Mouse (Mus musculus) left cerebral cortex, adult 9 months (tissue): ENCODE results near the gene Eps15.

Experiments
- DNase-seq, 2 experiments: peaks; one replicate each; pipeline ENCODE4 v3.0.0; 2022; ENCODE audit warnings: low spot score in 2 of 2

The Eps15 gene

DNA sequence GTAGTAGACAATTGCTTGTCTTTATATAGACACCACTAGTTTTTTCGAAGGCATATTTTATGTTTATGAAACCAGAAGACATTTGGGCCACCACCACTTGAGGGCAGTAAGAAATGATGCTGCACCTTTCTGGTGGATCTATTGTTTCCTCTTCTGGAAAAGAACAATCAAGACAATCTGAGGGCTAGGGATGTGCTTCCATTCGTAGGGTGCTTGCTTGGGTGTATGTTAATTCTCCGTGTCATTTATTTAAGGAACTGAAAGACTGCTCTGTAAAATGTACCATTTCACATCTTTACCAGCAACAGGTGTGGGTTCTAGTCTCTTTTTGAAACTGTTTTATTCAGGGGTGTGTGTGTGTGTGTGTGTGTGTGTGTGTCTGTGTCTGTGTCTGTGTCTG, 11.2 kb upstream of the Eps15 start:
- DNase-seq = no peak

DNA sequence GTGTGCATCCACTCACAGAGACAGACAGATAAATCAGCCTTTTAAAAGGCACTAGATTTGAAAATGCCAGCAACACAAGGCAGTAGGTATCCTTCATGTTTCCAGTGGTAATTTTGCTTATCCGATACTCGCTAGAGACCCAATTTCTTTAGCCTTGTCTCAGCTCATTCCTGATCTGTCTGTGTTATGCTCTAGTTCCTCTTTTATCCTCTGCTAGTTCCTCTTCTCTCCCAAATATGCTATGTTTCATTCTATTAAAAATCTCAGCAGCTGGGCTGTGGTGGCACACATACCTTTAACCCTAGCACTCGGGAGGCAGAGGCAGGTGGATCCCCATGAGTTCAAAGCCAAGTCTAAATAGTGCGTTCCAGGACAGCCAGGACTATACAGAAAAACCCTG, 8.3 kb upstream of the Eps15 start:
- DNase-seq = no peak

DNA sequence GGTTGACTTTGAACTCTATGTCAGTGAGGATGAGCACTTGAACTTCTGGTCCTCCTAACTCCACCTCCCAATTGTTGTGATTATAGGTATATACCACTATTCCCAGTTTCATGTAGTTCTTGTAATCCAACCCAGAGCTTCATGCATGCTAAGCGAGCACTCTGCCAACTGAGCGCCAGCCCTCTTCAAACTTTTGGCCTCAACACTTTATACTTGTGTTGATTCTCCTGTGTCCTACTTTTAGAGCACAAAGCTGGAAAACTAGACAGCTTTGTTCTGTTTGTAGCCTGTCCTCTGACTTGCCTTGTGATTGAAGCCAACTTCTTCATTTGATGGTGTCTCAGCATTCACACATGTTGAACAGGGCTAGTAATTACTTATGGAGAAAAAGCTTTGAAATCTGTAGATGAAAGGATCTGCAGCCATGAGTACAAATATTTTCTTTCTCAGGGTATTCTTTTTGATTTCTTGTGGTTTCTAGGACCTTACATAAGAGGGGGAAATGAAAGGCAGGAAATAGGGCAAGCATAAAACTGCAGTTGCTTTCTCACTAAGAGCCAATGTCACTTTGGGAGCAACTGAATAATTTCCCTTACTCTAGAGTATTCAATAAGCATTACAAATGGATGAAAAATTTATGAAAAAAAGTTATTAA, 6.4 kb upstream of the Eps15 start:
- DNase-seq = no peak

DNA sequence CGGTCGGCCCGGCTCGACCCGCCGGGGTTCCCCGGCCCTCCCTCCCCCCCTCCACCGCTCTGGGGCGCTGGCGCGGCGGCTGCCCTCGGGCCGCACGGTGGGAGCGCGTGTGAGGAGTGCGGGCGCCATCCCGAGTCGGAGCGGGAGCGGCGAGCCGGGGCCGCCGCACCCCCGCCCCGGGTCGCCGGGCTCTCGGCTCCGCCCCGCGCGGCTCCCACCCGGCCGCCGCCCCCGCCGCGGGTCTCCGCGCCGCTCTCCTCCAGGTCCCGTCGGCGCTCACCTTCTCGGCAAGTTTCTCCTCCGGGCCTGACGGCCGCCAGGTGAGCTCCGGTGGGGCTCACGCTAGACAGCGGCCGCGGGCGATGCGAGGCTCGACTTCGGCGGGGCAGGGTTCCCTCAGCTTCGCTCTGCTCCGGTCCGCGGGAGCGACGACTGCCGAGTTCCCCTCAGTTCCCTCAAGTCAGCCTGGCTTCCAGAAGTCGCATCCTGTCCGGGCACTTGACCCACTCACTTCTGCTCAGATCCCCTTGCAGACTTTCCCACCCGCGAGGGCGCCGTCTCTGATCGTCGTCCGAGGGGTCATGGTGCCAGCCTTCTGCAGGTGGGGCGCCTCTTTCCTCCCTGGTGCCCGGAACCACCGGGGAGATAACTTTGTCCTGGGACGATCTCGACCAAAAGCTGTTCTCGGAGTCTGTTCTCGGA, 542 bp downstream of the Eps15 start:
- no peak for DNase-seq

DNA sequence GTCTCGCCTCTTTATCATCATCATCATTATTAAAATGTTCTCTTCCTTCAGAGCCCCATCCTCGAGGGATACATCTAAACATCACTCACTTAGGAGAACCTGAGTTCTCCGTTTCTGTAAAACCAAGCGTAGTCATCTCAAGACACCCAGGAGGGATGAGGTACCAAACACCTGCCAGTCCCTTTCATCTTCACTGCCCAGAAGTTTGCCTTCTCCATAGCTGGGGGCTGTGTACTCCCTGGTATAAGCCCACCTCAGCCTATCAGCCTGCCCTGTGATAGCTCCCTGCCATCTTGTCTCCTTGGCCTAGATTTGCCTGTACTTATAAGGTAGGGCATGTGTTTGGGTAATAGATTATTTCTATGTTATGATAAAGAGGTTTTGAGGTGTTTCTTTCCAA, 1.1 kb downstream of the Eps15 start:
- no peak for DNase-seq

DNA sequence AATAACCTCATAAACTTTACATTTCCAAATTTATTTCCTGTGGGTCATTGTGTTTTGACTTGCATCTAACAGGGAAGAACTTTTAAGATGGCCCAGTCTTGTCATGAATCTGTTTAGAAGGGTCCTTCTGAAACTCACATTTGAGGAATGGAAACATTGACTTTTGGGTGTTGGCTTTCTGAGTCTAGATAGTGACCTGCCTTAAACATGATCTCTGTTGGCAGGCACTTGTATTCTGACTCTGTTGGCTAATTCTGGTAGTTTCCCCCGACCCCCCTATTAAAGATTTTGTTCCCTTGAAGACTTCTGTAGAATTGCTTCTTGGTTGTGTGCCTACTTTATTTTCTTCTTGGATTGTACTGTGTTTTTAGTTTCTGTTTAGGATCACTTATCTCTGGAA, 1.9 kb downstream of the Eps15 start:
- DNase-seq = no peak

DNA sequence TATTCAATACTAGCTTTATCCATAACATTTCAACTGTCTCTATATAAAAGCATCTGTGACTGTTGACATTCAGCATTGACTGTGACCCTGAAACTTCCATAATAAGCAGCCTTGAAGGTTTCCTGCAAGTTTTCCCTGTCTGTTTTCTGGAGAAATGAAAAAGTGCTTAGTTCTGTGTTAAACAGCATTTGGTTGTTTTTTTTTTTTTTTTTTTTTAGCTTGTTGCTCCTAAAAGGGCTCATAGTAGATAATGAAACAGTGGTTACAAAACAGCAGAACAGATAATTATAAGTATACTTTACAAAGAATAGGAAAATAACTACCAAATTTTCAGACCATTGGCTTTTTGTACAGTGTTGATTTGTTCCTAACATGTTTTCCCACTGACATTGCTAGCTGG, 14.6 kb downstream of the Eps15 start:
- no peak for DNase-seq

DNA sequence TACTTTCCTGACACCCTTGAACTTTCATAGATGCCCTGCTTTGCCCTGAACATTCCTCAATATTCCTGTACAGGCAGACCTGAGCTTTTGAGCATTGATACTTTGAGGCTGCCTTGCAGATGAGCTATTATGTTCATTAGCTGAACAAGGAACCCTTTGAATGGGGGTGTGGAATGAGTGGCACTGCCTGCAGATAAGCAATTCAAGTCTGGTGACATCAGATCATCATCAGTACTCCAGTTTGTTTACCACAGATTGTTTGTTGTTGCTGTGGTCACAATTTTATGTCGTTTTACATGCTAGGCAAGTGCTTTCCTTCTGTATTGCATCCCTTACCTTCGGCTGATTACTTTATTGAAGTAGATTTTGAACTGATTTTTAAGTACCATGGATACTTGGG, 16.4 kb downstream of the Eps15 start:
- no peak for DNase-seq

DNA sequence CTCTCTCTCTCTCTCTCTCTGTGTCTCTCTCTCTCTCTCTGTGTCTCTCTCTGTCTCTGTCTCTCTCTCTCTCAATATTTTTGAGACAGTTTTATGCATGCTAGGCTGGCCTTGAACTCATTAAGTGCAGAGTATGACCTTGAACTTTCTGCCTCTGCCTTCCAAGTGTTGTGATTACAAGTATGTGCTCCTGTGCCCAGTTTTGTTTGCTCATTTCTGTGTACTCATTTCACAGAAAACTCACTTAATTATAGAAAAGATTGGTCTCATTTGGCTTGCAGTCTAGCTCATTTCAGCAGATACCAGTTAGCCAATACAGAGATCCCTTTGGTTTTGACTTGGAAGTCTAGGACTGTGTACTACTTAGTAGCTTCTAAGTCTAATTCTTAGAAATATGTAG, 19.1 kb downstream of the Eps15 start:
- DNase-seq = no peak

DNA sequence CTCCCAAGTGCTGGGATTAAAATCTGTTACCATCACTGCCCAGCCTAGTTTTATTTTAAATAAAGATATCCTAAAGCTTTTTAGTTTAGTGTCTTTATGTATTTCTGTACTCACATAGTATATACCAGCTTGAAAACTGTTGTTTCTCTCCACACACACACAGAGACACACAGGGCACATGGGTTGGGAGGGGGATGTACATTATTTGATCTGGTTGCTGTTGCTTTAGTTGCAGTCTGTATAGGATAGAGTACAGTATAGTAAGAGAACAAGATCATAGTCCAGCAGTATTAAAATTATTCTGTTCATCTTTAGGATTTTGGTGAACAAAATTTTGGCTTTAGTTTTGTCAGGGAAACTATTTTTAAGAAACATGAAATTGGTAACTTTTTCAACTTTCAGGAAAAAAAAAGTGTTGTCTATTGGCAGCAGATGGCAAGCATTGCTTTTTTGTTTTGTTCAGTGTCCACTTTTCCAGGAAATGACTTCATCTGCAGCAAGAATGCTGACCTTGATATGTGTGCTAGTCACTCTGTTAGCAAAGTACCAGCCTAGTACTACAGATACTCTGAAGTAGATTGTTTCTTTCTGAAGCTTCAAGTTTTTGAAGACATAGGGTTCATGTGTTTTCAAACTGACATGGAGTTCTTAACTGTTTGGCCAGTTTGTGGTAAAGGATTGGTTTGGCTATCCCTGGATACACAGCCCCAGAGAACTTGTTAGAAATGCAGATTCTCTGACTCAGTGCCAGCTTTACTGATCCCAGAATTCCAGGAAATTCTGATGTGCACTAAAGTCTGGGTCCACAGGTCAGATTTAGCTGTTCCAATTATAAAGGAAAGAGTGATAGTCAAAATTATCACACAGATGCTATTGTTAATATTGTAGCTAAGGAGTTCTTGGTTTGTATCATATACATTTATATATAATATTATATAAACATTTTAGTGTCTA, 37.1 kb downstream of the Eps15 start:
- no peak for DNase-seq

DNA sequence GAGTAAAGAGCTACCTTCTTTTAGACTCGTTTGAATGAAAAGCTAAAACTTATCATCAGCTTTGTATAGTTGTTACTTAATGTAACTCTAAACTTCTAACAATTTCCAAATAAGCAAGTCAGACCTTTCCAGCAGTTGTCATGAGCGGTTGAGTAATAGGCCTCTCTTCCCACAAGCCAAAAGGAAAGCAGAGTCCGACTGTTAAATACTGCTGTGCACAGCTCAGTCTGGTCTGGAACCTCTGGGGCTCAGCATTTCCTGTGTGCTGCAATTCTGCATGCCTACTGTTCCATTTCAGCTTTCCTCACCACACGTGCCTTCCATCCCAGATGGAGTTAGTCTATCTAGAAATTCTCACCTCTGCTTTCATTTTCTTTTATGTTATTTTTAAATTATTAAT, 56.7 kb downstream of the Eps15 start:
- no peak for DNase-seq

DNA sequence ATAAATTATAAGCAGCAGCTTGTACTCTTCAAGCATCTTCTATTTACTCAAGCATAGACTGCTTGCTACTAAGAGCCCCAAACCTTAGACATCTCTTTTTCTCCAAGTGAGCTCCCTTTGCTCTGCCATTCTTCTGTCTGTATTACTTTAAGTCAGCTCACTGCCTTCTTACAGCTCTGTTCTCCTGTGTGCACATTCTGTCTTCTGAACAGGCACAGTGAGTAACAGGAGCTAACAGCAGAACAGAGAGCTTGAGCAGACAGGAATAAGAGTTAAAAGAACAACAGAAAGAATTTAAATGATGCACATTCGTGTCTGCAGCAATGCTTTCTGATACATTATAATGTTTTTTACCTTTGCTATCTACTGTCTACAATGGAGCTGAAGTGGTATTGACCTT, 61.2 kb downstream of the Eps15 start:
- DNase-seq = no peak

DNA sequence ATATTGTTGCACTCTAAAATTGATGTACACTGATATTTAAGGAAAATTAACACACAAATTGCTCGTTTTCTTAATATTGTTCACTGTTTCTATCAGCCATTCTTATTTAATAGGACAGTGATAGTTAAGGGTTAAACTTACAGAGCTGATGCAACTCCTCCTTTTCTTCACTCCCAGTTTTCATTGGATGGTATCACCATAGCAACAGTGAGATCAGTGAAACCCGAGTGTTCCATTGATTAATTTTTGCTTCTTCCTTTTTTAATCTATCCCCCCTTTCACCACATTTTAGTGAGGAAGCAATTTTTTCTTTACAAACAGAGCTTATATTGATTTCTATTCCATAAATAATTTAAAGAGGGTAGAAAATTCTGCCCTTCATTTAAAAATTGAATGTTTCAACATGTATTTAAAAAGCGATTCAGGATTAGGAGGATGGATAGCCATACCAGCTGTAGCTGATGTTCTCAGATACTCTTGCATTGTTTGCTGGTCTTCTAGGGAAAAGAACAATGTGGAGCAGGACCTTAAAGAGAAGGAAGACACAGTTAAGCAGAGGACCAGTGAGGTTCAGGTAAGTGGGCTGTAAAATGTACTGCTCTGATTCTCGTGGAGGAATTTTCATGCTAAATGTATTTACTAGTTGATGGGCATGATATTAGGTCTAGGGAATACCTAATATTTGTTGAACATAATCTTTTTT, 62.9 kb downstream of the Eps15 start:
- DNase-seq = peak; percentile 55 to 66

DNA sequence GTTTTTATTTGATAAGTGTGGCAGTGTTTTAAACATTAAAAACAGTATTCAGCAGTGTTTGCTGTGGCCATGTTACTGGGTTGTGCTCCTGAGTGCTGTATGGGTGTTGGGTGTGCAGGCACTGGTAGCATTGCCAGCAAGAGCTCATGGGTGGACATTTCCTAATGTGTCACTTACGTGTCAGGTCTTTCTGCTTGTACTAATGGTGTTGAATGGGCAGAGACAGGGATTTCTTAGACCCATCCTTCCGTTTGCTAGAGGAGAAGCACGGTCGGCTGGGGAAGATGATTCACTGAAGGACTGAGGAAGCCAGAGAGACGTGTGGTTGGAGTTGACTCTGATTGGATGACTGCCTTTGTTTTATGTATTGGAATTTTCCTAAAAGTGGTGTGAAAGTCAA, 63.8 kb downstream of the Eps15 start:
- DNase-seq = peak; percentile 10 to 65

DNA sequence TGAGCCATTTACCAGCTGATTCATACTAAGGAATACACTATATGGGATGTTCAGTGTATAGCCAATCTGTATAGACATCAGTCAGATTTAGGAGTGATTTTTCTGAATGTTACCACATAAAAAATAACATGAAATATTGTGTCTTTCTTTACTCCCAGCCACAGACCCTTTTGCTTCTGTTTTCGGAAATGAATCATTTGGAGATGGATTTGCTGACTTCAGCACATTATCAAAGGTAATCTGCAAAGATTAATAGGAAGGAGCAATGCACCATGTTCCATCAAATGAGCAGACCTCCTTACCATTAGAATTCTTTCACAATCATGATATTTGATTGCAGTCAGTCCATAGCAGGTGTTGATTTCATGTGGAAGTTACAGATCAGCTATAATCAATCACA, 98.0 kb downstream of the Eps15 start:
- DNase-seq = no peak

DNA sequence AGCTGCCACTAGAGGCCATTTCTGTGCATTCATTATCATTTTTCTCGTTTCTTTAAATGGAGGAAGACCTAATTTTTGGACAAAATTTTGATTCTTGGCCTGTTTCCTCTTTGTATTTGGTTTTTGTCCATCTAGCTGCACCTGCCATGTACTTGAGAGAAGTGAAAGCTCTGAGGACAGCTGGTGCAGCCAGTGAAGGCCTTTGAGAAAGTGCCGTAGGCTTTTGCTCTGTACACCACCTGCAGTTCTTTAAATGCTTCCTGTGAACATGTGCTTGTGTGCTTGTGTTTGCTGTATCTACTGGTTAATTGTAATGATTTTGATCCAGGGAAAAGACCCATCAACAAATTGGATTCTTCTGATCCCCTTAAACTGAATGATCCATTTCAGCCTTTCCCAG, 102.4 kb downstream of the Eps15 start:
- DNase-seq = no peak

DNA sequence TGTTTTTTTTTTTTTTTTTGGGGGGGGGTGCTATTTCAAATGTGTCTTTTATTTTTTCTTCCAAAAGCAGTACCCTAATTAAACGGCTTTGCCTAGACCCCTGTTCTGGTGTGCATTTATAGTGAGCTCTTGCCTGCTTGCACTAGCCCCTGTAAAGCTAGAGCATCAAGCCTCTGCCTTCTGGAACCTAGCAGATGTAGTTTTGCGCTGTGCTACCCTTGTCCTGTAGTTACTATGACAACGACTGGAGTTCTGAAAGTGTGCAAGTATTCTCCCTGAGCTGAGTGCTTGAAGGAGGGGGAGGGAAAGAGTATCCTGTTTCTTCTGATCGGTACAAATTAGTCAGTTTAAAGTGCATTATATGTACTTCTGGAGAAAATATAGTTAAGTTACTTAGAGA, 105.5 kb downstream of the Eps15 start:
- DNase-seq = no peak

DNA sequence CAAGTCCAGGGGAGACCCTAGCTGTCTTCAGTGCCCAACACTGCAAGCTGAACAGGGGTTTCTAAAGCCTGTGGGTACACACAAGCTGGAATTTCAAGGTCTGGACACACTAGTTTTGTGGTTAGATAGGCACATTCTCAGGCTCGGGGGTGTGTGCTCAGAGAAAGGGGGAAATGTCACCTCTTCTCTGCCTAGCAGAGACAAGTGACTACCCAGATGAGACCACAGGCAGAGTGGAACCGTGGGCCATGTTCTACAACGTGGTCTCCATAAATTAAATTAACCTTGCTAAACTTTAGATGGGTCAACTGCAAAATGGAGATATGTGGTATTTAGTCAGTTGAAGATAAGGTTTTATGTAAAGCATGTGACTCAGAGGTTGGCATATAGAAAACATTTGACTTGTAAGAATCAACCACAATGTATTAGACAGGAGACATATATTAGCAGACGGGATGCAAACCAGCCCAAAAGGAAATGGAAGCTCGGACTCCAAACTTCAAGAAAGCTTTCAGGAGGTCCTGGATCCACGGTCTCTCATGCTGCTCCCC, 113.2 kb downstream of the Eps15 start:
- DNase-seq = no peak

DNA sequence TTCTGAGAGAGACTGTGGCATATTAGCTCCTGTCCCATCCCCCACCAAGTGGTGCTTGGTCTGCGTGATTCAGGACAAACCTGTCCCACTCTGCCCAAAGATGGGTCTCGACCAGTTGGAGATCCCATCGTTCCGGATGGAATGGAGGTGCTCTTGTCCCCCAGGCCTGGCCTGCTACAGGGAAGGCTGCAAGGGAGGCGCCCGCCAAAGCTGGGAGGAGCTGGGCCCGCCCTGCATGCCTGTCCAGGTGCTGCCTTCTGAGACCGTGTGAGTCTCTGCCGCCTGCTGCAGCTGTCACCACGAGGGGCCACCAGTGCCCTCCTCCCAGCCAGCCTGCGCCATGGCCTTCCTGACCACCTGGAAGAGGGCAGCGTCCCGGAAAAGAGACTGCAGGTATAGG, 113.8 kb downstream of the Eps15 start:
- no peak for DNase-seq

DNA sequence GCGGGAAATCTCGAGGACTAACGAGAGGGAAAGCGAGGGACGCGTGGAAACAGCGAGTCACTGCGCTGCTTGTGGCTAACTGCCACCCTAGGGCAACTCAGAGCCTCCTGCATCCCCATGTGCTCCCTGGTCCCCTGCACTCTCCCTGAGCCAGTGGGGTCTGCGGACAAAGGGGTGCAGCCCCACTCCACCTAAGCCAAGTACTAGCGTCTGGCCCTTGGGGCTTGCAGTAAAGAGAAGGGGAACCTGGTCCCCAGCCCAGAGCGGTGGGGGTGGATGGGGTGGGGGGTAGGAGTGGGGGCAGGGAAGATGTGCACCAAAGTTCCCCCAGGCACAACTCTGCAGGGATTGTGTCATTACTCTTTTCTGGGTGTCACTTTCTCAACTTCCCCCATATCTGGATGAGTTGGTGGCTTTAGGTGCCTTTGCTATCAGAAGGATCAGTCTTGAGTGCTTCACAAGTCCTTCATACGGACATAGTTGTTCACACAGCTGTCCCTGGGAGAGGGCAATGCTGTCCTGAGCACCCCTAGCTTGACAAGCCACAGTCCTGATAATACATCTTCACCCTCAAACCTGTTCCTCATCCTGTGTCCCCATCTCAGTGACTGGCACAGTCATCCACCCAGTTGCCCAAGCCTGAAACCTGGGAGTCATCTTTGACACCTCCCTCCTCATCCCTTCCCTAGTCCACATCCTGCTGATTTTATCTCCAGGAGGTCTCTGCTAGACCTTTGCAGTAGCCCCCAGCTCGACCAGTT, 114.4 kb downstream of the Eps15 start:
- DNase-seq = no peak

DNA sequence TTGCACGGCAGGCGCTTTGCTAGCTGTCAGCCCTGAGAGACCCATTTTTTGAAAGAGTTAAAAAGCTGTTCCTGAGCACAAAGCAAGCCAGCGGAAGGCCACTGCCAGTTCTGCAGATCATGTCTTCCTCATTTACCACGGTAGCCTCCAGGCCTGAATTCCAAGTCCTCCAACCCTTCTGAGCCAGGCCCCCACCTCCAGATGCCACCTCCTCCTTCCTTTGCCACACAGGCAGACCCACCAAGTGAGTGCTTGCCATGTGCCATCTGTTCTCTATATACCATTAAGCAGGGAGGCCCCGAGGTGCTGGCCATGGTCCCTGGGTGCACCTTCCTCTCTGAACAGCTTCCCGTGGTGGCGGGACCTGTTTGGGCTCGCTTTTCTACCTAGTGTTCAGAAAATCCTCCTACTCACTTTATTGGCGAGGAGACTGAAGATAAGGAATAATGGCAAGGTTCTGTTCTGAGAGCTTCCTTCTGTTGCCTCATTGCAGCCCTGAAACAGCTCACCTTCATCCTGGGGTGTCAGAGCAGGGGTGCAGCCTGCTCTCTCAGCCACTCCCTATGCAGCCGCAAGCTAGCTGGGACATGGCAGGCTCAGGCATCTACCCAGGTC, 120.4 kb downstream of the Eps15 start:
- DNase-seq = no peak
